Mouse (Mus musculus) thymus, postnatal 25 days (tissue): ENCODE measurements around the gene Gm2056.
"Not testable (repeated sequence)": the region's sequence is repeated elsewhere in the genome, so short reads cannot be mapped to it uniquely, and the experiment has no call there.

ENCODE experiments used
- DNase-seq: peaks from one replicate; pipeline ENCODE4 v3.0.0; 2022

Gm2056 gene

GRCm38 (mm10) chr12:88026704-88027103 lies at the start of gene Gm2056:
Gene Gm2056 (plus strand): TSS chr12:88027004.
- not testable (repeated sequence) for DNase-seq

- not testable (repeated sequence) for DNase-seq
Observed at GRCm38 (mm10) chr12:87984000-87984399, 42.8 kb upstream of the Gm2056 start.

- not testable (repeated sequence) for DNase-seq
Observed at GRCm38 (mm10) chr12:88004118-88004517, 22.7 kb upstream of the Gm2056 start.

GRCm38 (mm10) chr12:88011548-88011947 lies 15.3 kb upstream of the Gm2056 start, which contains the start of gene Gm2075:
Gene Gm2075 (plus strand): TSS chr12:88011848.
- not testable (repeated sequence) for DNase-seq

DNA sequence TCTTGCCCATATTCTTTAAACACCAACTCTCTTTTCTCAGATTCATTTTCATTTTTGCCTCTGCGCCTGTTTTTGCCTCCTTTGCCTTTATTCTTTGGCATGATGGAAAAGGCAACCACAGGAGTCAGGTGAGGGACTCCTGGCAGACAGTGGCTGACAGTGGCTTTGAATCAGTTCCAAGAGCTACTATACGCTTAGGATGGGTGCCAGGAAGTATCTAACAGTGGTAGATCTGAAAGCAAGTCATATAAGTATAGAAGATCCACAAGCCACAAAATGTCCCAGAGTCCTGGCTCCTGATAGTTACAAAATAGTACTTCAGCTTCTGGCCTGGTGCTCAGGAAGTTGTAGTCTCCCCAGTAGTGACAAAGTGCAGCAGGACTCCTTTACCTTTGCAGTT lies 8.1 kb upstream of the Gm2056 start, which contains the start of gene Gm6803:
Gene Gm6803 (minus strand): TSS at position 101 of the 400 bp plus-strand sequence.
- not testable (repeated sequence) for DNase-seq

- DNase-seq, result not testable (repeated sequence)
Observed at GRCm38 (mm10) chr12:88032250-88032649, 5.4 kb downstream of the Gm2056 start.

DNA sequence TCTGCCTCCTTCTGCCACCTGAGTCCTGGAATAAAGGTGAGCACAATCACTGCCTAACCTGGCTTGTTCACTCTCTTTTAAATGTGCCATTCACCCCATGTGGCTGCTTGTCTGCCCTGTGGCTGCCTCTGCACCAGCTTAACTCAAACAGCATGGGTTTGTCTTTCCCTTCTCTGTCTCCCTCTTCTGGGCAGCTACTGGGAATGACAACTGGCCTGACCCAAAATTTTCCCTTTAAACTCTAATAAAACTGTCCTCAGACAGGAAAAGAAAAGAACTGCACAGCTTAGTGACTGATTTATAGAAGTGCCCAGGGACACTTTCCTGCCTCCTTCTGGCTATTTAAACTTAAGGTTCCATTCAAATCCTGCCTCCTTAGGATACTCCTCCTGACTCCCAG lies 12.3 kb downstream of the Gm2056 start:
- DNase-seq, result not testable (repeated sequence)

GRCm38 (mm10) chr12:88039703-88040102 lies 12.9 kb downstream of the Gm2056 start:
- not testable (repeated sequence) for DNase-seq

DNA sequence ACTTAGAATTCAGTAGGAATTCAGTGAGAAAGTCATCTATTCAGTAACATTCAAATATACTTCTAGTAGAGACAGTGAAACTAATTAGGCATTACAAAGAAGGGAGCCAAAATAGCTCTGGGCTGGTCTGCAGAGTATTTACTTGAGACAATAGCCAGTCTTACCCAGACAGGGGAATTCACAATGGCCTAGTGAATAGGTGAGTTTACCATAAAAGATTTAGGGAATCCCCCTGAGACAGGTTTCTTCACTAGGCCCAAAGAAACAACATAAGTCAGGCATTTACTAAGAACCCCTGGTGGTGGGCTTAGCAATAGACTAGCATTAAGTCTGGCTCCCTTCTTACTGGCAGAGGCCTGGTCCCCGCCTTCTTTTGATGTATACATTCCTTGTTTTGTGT lies 18.4 kb downstream of the Gm2056 start:
- DNase-seq, result not testable (repeated sequence)
